Mouse (Mus musculus) right cerebral cortex, postnatal 4 days (tissue): ENCODE measurements around the gene Rab35.

Source experiments
- DNase-seq: peaks from one replicate; pipeline ENCODE4 v3.0.0-alpha.2; 2022

The Rab35 gene

DNA sequence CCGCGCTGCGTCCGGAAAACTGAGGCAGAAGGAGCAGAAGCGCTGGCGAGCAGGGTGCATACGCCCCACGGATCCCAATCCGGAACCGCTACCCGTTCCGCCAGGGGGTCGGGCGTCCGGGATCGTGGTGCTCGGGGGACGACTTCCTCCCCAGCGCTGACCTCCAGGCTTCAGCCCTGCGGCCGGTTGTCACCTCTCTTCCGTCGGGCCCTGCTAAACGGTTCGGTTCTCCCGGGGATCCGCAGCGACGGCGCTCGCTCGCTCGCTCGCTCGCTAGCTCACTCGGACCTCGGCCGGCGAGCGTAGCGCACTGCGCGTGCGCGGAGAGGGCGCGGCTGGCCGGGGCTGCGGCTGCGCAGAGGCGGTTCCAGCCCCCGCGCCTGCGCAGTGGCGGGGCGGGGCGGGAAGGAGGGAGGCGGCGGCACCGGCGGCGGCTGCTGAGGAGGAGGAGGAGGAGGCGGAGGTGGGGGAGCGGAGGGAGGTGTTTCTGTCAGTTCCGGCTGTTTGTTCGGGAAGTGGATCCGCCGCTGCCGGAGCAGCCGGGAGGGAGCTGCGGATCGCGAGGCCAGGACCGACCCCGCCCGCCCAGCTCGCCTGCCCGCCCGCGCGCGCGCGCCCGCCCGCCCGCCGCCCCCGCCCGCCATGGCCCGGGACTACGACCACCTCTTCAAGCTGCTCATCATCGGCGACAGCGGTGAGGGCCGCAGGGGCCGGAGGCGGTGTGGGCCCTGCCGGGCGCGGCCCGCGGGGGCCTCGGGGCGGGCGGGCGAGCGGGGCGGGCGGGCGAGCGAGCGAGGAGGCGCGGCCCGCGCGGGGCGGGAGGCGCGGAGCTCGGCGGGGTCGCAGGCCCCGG, at the start of gene Rab35:
Rab35 (plus strand) TSS at position 404 of the 853 bp plus-strand sequence.
- DNase-seq, result peak; percentile 92

DNA sequence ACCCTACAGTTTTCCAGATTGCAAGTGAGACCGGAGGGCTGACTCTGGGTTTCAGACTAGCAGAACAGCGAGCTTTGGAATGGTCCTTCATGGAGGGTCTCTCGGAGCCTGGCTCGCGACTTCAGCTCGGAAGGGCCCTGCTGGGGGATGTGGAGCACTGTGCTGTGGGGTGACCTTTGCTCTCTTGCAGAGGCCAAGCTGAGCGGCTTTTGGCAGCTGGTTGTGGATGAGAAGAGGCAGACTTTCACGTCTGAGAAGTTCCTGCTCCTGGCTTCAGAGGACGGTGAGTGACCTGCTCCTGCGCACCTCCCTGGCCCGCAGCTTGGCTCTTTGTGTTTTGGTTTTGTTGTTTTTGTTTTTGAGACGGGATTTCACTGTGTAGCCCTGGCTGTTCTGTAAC, 46.1 kb upstream of the Rab35 start:
- no peak for DNase-seq

DNA sequence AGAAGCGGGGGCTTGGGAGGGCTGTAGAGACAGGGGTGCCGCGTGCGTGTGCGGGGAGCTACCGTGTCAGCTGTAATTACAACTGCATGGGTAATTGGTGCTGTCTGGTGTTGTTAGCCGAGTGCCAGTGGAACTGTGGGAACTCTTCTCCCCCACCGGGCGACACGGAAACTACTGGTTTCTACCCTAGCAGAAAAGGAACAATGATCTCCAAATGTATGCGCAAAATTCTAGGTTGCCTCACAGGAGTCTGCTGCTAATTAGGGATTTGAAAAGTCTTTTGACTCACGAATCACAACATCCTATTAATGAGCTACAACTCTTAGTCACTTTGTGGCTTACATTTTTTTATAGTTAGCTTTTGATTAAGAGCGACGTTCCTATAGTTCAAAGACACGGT, 45.5 kb upstream of the Rab35 start:
- no peak for DNase-seq

DNA sequence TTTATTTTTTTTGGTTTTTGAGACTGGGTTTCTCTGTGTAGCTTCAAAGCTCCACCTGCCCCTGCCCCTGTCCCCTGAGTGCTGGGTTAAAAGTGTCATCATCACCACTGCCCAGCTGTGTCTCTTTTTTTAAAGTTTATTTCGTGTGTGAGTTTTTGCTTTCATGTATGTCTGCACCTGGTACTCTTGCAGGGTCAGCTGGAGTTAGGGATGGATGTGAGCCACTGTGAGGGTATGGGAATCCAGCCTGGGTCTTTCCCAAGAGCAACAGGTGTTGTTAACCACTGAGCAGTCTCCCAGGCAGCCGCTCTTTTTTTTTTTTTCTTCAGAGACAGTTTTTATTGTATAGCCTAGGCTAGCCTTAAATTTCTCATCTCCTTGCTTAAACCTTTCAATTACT, 44.9 kb upstream of the Rab35 start:
- no peak for DNase-seq

DNA sequence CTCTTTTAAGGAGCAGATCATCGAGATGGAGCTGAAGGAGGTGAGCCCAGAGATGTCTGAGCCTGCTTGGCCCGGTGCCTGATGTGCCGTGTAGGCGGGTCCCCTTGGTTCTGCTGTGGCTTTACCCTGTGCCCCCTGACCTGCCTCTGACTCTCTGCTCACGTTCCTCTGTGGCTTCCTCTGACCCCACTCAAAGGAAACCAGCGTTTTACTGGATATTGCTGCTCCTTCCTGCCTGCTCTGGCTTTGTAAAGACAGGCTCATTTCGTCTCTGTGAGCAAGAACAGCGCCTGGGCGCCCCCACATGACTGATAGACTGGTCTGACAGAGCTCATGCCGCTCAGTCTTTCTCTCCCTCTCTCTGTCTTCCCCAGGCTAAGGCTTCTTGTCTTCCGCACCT, 40.7 kb upstream of the Rab35 start:
- DNase-seq, result no peak

DNA sequence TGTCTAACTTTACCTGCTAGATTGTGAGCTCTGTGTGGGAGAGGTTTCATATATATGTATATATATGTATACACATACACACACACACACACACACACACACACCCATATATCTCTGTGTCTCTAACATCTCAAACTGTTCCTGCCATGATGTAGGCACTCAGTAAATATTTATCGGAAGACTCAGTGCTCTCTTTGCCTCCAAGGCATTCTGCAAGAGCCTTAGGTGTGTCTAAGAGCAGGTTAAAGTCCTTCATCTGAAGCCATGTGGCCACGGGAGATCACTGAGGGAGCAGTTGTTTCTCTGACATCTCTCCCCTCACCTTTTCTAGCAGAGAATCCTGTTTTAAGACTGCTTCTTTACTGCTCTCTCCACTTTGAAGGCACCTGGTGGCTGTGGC, 40.2 kb upstream of the Rab35 start:
- no peak for DNase-seq

DNA sequence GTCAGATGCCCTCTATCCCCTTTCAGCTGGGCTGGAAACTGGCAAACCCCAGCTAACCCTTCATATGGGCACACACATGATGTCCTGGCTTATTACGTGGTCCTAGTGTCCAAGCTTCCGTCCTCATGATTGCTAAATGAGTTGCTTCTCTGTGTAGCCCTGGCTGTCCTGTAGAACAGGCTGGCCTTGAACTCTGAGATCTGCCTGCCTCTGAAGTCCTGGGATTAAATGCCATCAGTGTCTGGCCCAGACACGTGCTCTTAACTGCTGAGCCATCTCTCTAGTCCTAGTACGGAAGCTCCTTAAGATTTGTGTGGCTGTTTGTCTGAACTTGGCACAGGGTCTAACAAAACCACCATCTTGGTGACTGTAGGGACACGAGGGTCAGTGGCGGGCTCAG, 28.1 kb upstream of the Rab35 start:
- no peak for DNase-seq

DNA sequence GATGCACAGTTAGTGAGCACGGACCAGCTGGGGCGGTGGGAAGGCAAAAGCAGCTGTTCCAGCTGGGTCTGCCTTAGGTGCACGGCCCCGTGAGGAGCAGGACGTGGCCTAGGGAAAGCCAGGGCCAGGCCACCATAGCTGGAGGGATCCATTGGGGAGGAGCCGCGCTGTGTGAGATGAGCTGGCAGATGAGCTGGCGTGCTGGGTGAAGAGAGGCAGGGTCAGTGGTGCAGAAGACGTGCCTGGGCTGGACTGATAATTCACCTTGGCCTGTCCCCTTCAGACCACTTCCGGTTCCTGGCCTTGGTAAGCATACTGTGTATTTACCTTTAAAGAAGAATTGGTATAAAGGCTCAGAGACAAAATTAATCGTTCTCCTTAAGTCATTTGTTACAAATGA, 20.1 kb upstream of the Rab35 start:
- no peak for DNase-seq

DNA sequence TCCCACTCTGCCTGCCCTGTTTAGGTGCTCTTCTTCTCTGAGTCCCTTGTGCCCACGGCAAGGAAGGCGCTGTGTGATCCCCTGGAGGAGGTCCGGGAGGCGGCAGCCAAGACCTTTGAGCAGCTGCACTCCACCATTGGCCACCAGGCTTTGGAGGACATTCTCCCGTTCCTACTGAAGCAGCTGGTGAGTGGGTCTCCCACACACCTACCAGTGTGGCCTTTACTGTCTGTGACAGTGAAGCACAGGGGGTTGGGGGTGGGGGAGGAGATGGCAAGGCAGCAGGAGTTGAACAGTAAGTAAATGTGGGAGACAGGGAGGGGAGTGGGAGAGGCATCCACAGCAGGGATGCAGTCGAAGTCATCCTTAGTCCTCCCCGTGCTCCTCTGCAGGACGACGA, 18.4 kb upstream of the Rab35 start:
- DNase-seq, result no peak

DNA sequence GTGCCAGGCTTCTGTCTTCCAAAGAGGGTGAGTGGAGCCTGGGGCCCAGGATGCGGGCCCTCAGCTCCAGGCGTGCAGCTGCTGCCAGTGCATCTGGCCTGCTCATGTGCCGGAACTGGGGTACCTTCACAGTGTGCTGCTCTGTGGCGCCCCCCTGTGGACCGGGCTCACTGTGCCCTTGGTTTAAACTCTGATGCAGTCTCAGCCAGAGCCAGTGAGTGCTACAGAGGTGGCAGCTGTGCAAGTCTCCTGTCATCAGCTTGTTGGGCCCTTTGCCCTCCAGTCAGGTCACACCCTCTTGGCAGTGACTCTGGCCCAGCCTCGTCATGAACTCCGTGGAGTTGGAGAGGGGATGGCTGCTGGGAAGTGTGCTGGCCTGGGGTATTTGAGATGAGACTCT, 16.8 kb upstream of the Rab35 start:
- peak; percentile 52 for DNase-seq

DNA sequence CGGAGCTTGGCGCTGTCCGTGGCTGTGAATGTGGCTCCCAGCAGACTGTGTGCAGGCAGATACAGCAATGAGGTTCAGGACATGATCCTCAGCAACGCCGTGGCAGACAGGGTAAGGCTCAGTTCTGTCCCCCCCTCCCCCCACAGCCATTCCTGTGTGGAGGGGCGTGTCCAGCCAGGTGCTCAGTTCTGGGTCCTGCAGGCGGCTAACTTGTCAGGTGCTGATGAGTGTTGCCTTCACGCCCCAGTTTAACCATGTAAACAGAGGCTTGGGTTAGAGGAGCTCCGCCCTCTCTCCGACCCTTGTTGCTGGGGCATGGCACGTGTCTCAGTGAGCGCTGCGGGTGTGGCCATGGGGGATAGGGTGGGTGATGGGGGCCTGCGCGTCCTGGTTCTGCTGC, 12.0 kb upstream of the Rab35 start:
- no peak for DNase-seq

DNA sequence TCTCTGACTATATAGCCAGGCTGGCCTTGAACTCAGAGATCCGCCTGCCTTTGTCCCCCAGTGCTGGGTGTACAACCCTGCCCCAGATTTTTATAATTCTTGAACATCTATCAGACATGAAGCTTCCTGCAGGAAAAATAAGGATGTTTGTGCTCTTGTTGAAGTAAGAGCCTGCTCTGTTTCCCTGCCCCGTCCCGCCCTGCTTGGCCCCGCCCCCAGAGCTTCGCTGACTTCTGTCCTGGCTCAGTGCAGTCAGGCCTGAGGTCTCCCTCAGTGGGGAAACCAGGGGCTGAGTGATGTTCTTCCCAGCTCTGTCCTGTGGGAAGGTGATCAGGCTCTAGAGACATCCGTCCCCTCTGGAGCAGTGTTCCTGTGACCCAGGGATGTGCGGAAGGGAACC, 9.0 kb upstream of the Rab35 start:
- no peak for DNase-seq

DNA sequence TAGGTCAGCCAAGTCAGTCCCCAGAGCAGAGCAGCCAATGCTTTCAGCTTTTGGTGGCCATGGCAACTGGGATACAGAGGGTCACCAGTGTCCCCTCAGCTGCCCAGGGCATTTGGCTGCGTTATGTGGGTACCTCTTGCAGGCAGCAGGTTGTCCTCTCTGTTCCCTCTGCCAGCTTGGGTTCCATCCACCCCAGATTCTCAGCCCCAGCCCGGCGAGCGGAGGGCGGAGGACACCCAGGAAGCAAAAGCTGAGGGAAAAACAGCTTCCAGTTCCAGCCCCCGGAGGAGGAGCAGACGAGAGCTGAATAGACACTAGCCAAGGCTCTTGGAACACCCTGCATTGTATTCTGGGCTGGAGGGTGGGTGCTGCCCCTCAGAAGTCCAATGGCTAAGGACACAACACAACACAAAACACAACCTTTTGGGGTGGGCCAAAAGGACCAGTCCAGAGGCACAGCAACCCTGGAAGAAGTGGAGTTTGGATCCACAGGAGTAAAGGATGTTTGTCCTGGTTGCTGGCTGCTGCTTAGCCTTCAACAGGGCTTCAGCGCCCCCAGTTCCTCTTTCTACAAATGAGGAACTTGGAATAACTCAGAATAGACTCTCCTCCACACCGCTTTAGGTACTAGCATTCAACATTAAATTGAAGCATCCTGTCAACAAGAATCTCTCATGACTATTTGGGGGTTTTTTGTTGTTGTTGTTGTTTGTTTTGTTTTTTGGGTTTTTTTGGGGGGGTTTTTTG, 7.8 kb upstream of the Rab35 start:
- DNase-seq, result no peak

DNA sequence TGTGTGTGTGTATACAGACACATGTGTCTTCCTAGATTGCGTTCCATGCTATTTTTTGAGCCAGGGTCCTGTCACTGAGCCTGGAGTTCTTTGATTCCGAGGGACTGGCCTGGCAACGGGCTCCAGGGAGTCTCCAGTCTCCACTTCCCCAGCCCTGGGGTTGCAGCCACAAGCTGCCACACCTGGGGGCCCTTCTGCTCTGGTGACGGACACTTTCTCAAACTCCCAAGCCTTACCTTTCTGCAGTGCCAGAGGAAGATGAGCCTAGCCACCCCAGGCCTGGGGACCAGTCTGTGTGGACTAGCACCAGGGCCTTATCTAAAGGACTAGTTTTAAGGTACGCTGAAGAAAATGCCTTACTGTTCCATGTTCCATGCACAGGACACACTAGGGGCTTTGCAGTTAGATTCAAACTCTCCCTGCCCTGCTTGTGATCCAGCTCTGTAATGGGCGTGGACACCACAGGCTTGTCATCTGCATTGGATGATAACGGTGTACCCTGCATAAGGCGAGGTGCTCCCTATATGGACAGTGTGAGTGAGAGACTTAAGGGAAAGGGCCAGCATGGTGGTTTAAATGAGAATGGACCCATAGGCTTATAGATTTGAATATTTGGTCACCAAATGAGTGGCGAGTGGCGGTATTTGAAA, 5.3 kb upstream of the Rab35 start:
- DNase-seq, result no peak

DNA sequence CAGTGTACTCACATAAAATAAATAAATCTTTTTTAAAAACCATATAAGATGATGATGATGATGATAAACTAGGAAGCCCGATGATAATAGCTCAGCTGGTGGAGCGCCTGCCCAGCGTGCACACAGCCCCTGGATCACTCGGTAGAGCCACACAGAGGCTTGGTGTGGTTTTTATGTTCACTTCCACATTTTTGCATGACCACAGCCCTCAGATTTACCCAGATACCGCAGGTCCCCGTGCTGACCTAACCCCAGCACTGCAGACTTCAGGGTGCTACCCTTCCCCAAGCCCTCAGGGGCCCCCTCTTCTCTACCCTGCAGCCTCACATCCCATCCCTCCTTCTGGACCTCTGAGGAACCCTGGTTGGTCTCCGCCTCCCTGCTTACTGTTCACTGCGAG, 3.6 kb upstream of the Rab35 start:
- no peak for DNase-seq

DNA sequence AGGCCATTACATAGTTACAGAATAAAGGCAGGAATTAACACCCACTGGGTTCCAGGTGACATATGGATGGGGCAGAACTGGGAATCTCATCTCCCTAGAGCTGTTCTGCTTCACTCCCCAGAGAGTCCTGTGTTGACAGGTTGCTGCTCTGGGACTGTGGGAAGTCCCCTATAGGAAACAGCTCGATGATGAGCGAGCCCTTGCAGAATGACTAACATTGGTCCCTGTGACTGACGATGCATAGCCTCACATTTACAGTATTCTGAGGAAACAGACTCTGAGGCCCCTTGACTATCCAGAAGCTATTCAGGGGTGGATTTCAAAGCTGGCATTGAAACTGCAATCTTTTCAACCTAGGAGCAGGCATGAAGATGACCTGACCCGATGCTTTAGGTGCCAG, 2.0 kb upstream of the Rab35 start:
- DNase-seq, result no peak

DNA sequence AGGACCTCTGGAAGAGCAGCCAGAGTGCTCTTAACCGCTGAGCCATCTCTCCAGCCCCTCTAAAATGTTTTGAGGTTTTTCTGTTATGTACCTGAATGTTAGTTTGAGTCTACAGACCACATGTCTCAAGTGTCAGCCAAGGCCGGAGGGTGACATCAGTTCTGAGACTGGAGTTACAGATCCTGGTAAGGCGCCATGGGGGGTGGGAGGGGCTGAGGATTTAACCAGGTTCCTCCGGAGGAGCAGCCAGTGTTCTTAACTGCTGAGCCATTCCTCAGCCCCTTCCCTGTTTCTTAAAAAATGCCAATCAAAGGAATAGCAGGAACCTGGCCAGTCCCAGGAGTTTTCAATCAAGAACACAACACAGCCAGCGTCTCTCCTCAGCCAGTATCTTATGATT, 1.4 kb upstream of the Rab35 start:
- DNase-seq, result no peak

DNA sequence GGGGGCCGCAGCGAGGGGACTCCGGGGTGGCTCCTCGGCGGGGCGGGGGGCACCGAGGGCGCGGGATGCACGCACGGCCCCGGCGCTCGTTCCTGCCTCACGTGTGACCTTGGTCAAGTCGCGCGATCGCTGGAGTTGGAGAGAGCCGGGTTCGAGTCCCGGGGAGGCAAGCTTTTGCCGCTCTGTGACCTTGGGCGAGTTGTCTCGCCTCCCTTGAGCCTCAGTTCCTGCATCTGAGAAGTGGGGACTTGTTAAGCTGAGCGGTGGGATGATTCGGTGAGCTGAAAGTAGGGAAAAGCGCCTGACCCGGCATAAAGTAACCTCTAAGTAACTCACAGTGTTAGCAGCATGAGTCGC, 628 bp downstream of the Rab35 start:
- DNase-seq, result peak; percentile 38

DNA sequence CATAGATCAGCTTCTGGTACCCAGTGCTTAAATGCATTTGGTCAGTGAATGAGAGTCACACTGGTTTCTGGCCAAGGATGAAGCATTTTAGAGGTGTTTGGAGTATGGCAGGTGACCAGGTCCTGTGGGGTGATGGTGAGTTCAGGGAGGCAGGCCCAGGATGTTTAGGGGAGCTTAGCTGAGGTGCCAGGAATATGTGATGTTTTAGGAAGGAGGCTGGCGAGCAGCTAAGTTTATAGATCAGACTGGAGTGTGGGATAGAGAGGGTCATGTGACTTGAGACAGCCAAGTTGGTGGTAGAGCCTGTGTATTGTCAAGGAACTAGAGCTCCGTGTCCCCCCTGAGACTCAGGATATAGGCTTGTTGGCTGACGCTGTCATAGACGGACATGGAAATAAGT, 1.4 kb downstream of the Rab35 start:
- no peak for DNase-seq

DNA sequence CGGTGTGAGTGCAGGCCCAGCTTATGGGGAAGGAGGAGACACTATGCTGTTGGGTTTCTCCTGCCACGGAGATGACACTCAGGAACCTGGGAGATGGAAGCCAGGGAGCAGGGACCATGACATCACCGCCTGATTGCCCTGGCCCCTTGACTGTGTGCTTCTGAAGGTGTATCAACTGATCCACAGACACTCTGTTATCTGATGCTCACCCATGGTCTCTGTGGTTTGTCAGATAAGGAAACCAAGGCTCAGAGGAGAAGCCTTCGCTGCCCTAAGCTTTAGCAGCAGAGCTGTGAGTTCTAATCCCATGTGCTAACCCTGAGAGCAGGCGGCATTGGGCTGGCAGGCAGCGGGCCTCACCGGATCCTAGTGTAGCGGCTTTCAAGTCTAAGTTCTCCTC, 2.3 kb downstream of the Rab35 start:
- no peak for DNase-seq

DNA sequence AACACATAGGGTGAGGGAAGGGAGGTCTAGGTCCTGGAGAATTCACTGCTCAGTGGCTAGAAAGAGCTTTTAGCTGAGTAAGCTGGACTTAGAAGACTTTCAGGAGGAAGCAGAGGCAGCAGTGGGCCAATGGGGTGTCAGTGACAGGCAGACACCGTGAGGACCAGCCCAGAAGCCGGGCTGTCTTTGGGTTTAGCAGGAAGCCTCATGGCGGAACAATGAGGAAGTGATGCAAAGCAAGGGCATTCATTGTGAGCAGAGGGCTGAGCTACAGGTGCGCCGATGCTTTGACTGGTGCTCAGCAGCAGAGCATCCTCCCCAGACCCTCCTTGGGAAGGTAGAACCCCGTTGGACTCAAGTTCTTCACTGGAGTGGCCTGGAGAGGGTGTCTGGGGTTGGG, 3.8 kb downstream of the Rab35 start:
- no peak for DNase-seq

DNA sequence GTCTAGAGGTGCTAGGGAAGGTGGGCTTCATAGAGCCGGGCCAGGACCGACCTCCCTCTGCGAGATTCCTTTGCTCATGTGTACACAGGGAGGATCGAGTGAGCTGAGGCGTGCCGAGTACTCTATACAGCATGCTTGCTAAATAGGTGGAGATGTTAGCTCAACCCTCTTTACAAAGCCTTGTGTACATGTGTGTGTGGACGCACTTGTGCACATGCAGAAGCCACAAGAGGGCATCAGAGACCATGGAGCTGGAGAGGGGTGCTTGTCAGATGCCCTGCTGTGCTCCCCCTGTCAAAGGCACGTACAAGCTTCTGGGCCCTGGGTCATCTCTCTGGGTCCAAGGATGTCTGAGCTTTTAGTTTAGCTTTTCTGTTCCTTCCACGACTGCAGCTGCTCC, 12.5 kb downstream of the Rab35 start:
- no peak for DNase-seq

DNA sequence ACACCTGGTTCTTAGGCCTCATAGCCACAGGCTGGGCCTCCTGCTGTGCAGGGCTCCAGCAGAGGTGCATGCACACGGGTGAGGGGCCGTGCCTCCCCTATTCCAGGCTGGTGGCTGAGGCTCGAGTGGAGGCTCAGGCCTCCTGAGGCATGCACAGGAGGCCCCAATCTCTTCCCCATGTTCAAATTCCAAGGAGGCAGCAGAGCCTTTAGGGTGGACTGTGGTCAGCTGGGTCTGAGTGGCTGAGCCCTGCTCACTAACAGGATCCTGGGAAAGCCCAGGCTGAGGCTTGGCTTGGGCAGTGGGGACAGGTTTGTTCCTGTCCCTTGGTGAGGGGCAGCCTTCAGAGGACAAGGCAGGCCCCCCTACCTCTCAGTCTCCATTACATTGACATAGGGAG, 17.2 kb downstream of the Rab35 start:
- DNase-seq, result no peak

DNA sequence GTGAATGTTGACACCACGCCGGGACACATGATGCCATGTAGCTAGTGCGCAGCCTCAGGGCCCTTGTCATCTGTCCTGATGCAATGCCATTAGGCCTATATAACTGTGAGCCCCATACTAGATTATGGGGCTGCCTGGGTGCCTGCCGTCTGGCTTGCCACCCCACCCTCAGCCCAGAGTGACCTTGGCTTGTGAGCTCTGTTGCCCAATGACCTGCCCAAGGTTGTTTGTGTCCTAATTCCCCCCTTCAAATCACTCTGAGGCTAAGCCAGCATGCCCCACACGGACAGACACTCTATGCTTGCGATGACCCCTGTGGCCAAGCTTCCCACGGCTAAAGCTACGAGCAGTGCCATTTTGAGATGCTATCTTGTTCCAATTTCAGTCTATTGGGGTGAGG, 18.0 kb downstream of the Rab35 start:
- DNase-seq, result no peak
